Mouse (Mus musculus): ENCODE results near the gene Rras. TPM values are rescaled to one million over a fixed set of nuclear protein-coding genes. Genes with fewer than 3 reads are reported as not detected.

The Rras gene
- polyA plus RNA-seq, 1 experiment: 56.8 TPM

DNA sequence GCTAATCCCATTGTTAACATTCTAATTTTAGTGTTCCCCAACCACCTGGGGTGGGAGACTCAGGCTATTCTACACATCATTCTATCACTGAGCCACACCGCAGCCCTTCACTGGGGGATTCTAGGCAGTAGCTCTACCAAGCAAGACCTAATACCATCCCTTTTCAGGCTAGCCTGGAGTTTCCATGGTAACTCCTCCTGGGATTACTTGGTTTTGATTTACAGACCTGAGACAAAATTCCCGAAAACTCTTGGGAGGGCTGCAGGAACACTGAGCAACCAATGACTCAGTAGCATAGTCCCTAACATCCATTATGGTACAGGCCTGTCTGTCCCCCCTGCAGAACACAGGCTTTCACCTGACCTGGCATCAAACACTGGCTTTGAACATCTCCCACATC, 8.5 kb downstream of the Rras start:
- Histone ChIP-seq H3ac (ENCODE audit: control insufficient read depth, insufficient read length, low read depth) (no peak overlapping the region), H3K36me3 (ENCODE audit: control insufficient read depth, insufficient read depth) (peaks cover 13% of the 10 kb centered on the region), H3K27me3 (ENCODE audit: control insufficient read depth, insufficient read depth, insufficient read length) (no peaks in the 10 kb centered on the region), H3K79me2 (ENCODE audit: control insufficient read depth, insufficient read depth) (no peaks in the 10 kb centered on the region), H3K79me3 (ENCODE audit: low read depth) (no peaks in the 10 kb centered on the region), H3K4me3 (ENCODE audit: insufficient read depth, poor library complexity, severe bottlenecking) (no peak overlapping the region)
- TF ChIP-seq MYOD1 (IDR thresholded peaks at IDR 0.05; ENCODE audit: control insufficient read depth, insufficient read length, low read depth) (no peak), MAX (IDR thresholded peaks at IDR 0.05) (no peak), MYOG (IDR thresholded peaks at IDR 0.05; ENCODE audit: control insufficient read depth, extremely low read depth, insufficient read length) (no peak), CEBPB (IDR thresholded peaks at IDR 0.05; ENCODE audit: low read depth) (no peak), USF1 (IDR thresholded peaks at IDR 0.05; ENCODE audit: low read depth) (no peak), FOSL1 (IDR thresholded peaks at IDR 0.05; ENCODE audit: insufficient read depth, low read length, poor library complexity, severe bottlenecking) (no peak), CTCF (IDR thresholded peaks at IDR 0.05; ENCODE audit: control insufficient read depth, insufficient read depth, insufficient read length) (no peak)

DNA sequence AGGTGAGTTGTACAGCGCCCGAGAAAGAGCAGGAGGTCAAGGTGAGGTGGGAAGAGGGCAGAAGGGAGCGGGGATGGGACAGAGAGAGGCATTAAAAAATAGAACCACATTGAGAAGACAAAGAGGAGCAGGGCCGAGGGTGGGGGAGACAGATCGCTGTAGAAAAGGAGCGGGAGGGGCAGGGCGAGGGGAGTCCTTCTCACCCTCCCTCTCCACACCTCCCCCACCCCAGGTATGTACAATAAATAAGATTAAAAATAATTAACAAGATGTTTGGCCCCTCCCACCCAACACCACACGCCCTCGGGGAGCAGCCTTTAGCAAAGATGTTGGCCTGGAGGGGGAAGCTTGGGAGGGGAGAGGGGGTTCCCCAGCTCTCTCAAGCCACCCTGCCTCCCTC, 10.0 kb downstream of the Rras start:
- no peak overlapping the region for H3ac ChIP-seq (ENCODE audit: control insufficient read depth, insufficient read length, low read depth)
- H3K36me3 ChIP-seq (ENCODE audit: control insufficient read depth, insufficient read depth): peaks cover 22% of the 10 kb centered on the region
- H3K4me3 ChIP-seq (ENCODE audit: insufficient read depth, poor library complexity, severe bottlenecking): no peak overlapping the region

DNA sequence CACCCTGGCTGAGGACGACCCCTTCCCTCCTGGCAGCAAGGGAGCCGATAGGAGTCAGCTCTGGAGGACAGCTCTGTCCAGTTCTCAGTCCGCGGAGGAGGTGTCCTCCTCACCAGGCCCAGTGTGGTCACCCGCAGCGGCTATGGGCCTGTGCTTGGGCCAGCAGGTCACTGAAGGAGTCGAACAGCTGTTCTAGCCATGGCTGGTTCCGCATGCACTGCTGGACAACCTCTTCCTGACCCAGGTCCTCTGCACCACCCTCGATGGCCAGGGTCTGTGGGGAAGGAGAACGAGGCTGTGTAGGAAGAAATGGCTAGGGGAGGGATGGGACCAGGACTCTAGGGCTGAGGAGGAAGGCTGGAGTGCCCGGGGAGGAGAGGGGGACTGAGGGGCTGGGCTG, 10.6 kb downstream of the Rras start:
- Histone ChIP-seq H3K79me3 (ENCODE audit: low read depth) (no peaks in the 10 kb centered on the region), H3K36me3 (ENCODE audit: control insufficient read depth, insufficient read depth) (peaks cover 27% of the 10 kb centered on the region), H3K4me3 (ENCODE audit: insufficient read depth, poor library complexity, severe bottlenecking) (no peak overlapping the region), H3K27me3 (ENCODE audit: control insufficient read depth, insufficient read depth, insufficient read length) (no peaks in the 10 kb centered on the region), H3ac (ENCODE audit: control insufficient read depth, insufficient read length, low read depth) (no peak overlapping the region), H3K79me2 (ENCODE audit: control insufficient read depth, insufficient read depth) (no peaks in the 10 kb centered on the region)
- no peak for TF ChIP-seq MYOD1 (IDR thresholded peaks at IDR 0.05; ENCODE audit: control insufficient read depth, insufficient read length, low read depth)
- no peak for TF ChIP-seq USF1 (IDR thresholded peaks at IDR 0.05; ENCODE audit: low read depth)
- TF ChIP-seq CTCF (IDR thresholded peaks at IDR 0.05; ENCODE audit: control insufficient read depth, insufficient read depth, insufficient read length): no peak
- no peak for TF ChIP-seq CEBPB (IDR thresholded peaks at IDR 0.05; ENCODE audit: low read depth)
- no peak for TF ChIP-seq FOSL1 (IDR thresholded peaks at IDR 0.05; ENCODE audit: insufficient read depth, low read length, poor library complexity, severe bottlenecking)
- TF ChIP-seq MYOG (IDR thresholded peaks at IDR 0.05; ENCODE audit: control insufficient read depth, extremely low read depth, insufficient read length): no peak
- TF ChIP-seq MAX (IDR thresholded peaks at IDR 0.05): no peak

More for the DNA sequence above, 10.0 kb downstream of the Rras start:
- H3K79me3 ChIP-seq (ENCODE audit: low read depth): no peaks in the 10 kb centered on the region
- H3K27me3 ChIP-seq (ENCODE audit: control insufficient read depth, insufficient read depth, insufficient read length): no peaks in the 10 kb centered on the region
- no peak for TF ChIP-seq MYOG (IDR thresholded peaks at IDR 0.05; ENCODE audit: control insufficient read depth, extremely low read depth, insufficient read length)
- H3K79me2 ChIP-seq (ENCODE audit: control insufficient read depth, insufficient read depth): no peaks in the 10 kb centered on the region

DNA sequence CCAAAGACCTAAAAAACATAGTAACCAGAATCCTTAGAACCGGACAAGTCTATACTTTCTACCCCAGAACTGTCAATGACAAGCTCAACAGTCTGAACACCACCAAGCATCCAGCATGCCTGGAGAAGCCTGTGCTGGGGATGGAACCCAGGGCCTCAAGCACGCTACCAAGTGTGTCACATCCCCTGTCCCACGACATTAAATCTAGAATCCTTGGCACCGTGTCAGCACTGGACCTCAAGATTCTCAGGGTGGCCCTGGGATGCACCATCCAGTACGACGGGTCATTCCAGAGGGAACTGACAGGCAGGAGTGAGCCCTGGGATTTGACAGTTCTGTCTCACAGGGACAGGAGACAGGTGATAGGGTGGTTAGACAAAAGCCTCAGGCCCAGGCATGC, 12.2 kb downstream of the Rras start:
- H3K36me3 ChIP-seq (ENCODE audit: control insufficient read depth, insufficient read depth): peaks cover 44% of the 10 kb centered on the region
- H3K27me3 ChIP-seq (ENCODE audit: control insufficient read depth, insufficient read depth, insufficient read length): no peaks in the 10 kb centered on the region
- TF ChIP-seq CTCF (IDR thresholded peaks at IDR 0.05; ENCODE audit: control insufficient read depth, insufficient read depth, insufficient read length) (no peak), USF1 (IDR thresholded peaks at IDR 0.05; ENCODE audit: low read depth) (no peak), MYOG (IDR thresholded peaks at IDR 0.05; ENCODE audit: control insufficient read depth, extremely low read depth, insufficient read length) (no peak), FOSL1 (IDR thresholded peaks at IDR 0.05; ENCODE audit: insufficient read depth, low read length, poor library complexity, severe bottlenecking) (no peak), MAX (IDR thresholded peaks at IDR 0.05) (no peak), MYOD1 (IDR thresholded peaks at IDR 0.05; ENCODE audit: control insufficient read depth, insufficient read length, low read depth) (no peak), CEBPB (IDR thresholded peaks at IDR 0.05; ENCODE audit: low read depth) (no peak)
- H3ac ChIP-seq (ENCODE audit: control insufficient read depth, insufficient read length, low read depth): no peak overlapping the region
- no peak overlapping the region for H3K4me3 ChIP-seq (ENCODE audit: insufficient read depth, poor library complexity, severe bottlenecking)
- no peaks in the 10 kb centered on the region for H3K79me3 ChIP-seq (ENCODE audit: low read depth)
- H3K79me2 ChIP-seq (ENCODE audit: control insufficient read depth, insufficient read depth): no peaks in the 10 kb centered on the region

DNA sequence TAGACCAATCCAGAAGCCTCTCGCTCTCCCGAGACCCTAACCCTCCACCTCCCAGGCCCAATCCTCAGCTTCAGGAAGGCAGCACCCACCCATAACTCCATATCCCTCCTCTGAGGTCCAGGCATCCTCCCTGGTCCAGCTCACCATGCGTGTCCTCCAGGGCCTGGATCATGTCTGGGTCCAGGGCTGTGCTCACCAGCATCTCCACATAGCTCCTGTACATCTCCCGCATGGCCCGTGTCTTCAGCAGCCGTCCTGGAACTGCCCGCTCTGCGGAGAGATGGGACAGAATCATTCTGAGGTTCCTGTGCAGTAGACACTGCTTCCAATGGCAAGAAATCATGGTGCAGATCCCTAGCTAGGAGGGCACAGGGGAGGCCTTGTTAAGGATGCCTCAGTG, 13.1 kb downstream of the Rras start:
- Histone ChIP-seq H3K4me3 (ENCODE audit: insufficient read depth, poor library complexity, severe bottlenecking) (no peak overlapping the region), H3K27me3 (ENCODE audit: control insufficient read depth, insufficient read depth, insufficient read length) (no peaks in the 10 kb centered on the region), H3ac (ENCODE audit: control insufficient read depth, insufficient read length, low read depth) (no peak overlapping the region), H3K79me3 (ENCODE audit: low read depth) (no peaks in the 10 kb centered on the region), H3K36me3 (ENCODE audit: control insufficient read depth, insufficient read depth) (peaks cover 51% of the 10 kb centered on the region), H3K79me2 (ENCODE audit: control insufficient read depth, insufficient read depth) (no peaks in the 10 kb centered on the region)
- no peak for TF ChIP-seq MAX (IDR thresholded peaks at IDR 0.05)
- TF ChIP-seq CEBPB (IDR thresholded peaks at IDR 0.05; ENCODE audit: low read depth): no peak

DNA sequence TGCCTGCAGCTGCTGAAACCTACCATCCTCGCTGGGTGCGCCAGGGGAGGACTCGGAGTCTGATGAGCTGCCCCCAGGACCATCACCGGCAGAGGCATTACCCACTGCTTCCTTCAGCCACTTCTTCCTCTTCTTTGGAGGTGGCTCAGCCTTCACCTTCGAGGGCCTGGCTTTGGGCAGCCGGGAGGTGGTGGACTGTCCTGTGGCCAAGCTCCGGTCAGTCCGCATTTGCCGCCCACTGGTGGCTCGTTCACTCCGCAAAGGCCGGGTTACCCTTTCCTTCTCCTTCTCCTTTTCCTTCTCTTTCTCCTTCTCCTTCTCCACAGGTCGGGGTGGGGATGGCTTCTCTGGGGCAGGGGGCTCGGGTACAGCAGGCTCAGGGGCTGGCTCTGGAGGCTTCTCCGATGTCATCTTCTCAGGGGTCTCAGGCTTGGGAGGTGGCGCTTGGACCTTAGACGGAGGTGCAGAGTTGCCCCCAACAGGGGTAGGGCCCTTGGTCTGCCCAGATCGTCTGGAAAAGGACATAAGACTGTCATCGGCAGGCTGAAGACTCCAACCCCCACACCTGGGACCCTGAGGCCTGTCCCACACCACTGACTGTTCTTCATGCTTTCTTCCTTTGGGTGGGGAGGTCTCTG, 16.1 kb downstream of the Rras start:
- peaks cover 21% of the 10 kb centered on the region for H3K79me2 ChIP-seq (ENCODE audit: control insufficient read depth, insufficient read depth)
- H3K79me3 ChIP-seq (ENCODE audit: low read depth): peaks cover 4% of the 10 kb centered on the region
- no peaks in the 10 kb centered on the region for H3K27me3 ChIP-seq (ENCODE audit: control insufficient read depth, insufficient read depth, insufficient read length)
- H3K36me3 ChIP-seq (ENCODE audit: control insufficient read depth, insufficient read depth): peaks cover 63% of the 10 kb centered on the region
- TF ChIP-seq CTCF (IDR thresholded peaks at IDR 0.05; ENCODE audit: control insufficient read depth, insufficient read depth, insufficient read length) (no peak), MYOD1 (IDR thresholded peaks at IDR 0.05; ENCODE audit: control insufficient read depth, insufficient read length, low read depth) (no peak), MAX (IDR thresholded peaks at IDR 0.05) (no peak), FOSL1 (IDR thresholded peaks at IDR 0.05; ENCODE audit: insufficient read depth, low read length, poor library complexity, severe bottlenecking) (no peak)
- no peak overlapping the region for H3ac ChIP-seq (ENCODE audit: control insufficient read depth, insufficient read length, low read depth)
- no peak overlapping the region for H3K4me3 ChIP-seq (ENCODE audit: insufficient read depth, poor library complexity, severe bottlenecking)

Data from C2C12 (cell line).